Mouse (Mus musculus) CH12.LX (cell line): Measurements from ENCODE around the gene Sec14l4. TPM values are rescaled to one million over a fixed set of nuclear protein-coding genes. Genes with fewer than 3 reads are reported as not detected.

Source experiments
- DNase-seq: peaks from one replicate; pipeline ENCODE4 v3.0.0-alpha.2; 2013; ENCODE audit errors: extremely low read depth
- H3K27ac ChIP-seq: 2 replicates; pipeline ENCODE4 v1.5.1; 2012; ENCODE audit warnings: low read depth, mild to moderate bottlenecking, control low read depth, moderate library complexity; ENCODE audit not compliant: insufficient read depth
- H3K27me3 ChIP-seq: replicated peaks from 2 replicates; pipeline ENCODE3; 2012; ENCODE audit warnings: inconsistent platforms
- H3K36me3 ChIP-seq, 2 experiments: replicated peaks in 1 of 2; 2 replicates each; pipeline versions ENCODE3 to v1.6.1; 2012; ENCODE audit warnings: inconsistent platforms in 1 of 2, low read length in 1 of 2, mild to moderate bottlenecking in 1 of 2, mixed read lengths in 1 of 2, moderate library complexity in 1 of 2; ENCODE audit not compliant: control insufficient read depth in 1 of 2, insufficient read depth in 1 of 2
- H3K4me1 ChIP-seq, 2 experiments: 2 replicates each; pipeline ENCODE4 v1.6.1; 2012; ENCODE audit warnings: inconsistent platforms in 1 of 2, moderate library complexity in 1 of 2; ENCODE audit not compliant: insufficient read depth in 2 of 2, control insufficient read depth in 1 of 2
- H3K4me2 ChIP-seq: 2 replicates; pipeline ENCODE4 v1.6.1; 2012; ENCODE audit warnings: low read depth, mild to moderate bottlenecking, control low read depth; ENCODE audit not compliant: poor library complexity, insufficient read depth, severe bottlenecking
- H3K4me3 ChIP-seq, 3 experiments: fragments of 150-350 bp in 1 of 3; sonication (generic) in 1 of 3; replicated peaks in 1 of 3; 2 replicates each; pipeline versions ENCODE3 to v1.5.1; 2011 to 2012; ENCODE audit warnings: low read depth in 2 of 3, low read length in 2 of 3, mild to moderate bottlenecking in 2 of 3, moderate library complexity in 2 of 3, control low read depth in 1 of 3, improper control_type of control experiment in 1 of 3, inconsistent platforms in 1 of 3, mixed read lengths in 1 of 3; ENCODE audit not compliant: poor library complexity in 1 of 3
- H3K79me2 ChIP-seq: replicated peaks from 2 replicates; pipeline ENCODE4 v1.6.1; 2012; ENCODE audit warnings: mild to moderate bottlenecking, moderate library complexity; ENCODE audit not compliant: control insufficient read depth, poor library complexity, insufficient read depth, severe bottlenecking; ENCODE audit errors: extremely low read depth
- H3K9ac ChIP-seq: 2 replicates; pipeline ENCODE4 v1.6.1; 2012; ENCODE audit warnings: low read depth, mild to moderate bottlenecking, control low read depth, moderate library complexity; ENCODE audit not compliant: insufficient read depth
- H3K9me3 ChIP-seq: replicated peaks from 2 replicates; pipeline ENCODE3; 2012; ENCODE audit warnings: low read length, inconsistent platforms, mixed read lengths
- BHLHE40 ChIP-seq: IDR thresholded peaks from 2 replicates; pipeline ENCODE4 v1.6.1; 2011; ENCODE audit warnings: mild to moderate bottlenecking, low read depth, low read length, improper control_type of control experiment
- E2F4 ChIP-seq: IDR thresholded peaks from 2 replicates; pipeline ENCODE4 v1.6.1; 2011; ENCODE audit warnings: low read depth, low read length, improper control_type of control experiment; ENCODE audit not compliant: insufficient replicate concordance
- GABPA ChIP-seq: IDR thresholded peaks from 2 replicates; pipeline ENCODE4 v1.6.1; 2012; ENCODE audit warnings: low read depth, low read length, improper control_type of control experiment, inconsistent platforms; ENCODE audit not compliant: insufficient replicate concordance
- HCFC1 ChIP-seq: IDR thresholded peaks from 2 replicates; pipeline ENCODE4 v1.6.1; 2012; ENCODE audit warnings: low read depth, mild to moderate bottlenecking, inconsistent platforms, low read length, improper control_type of control experiment
- IRF4 ChIP-seq: IDR thresholded peaks from 2 replicates; pipeline ENCODE4 v1.6.1; 2014; ENCODE audit warnings: low read depth, mild to moderate bottlenecking, inconsistent platforms, low read length, improper control_type of control experiment
- JUN ChIP-seq: IDR thresholded peaks from 2 replicates; pipeline ENCODE4 v1.6.1; 2011; ENCODE audit warnings: low read depth, mild to moderate bottlenecking, low read length, improper control_type of control experiment, moderate library complexity; ENCODE audit not compliant: insufficient read depth
- KAT2A ChIP-seq: IDR thresholded peaks from 2 replicates; pipeline ENCODE4 v1.6.1; 2012; ENCODE audit warnings: low read length, improper control_type of control experiment, inconsistent platforms; ENCODE audit not compliant: insufficient replicate concordance
- MAFK ChIP-seq: IDR thresholded peaks from 2 replicates; pipeline ENCODE4 v1.6.1; 2011; ENCODE audit warnings: low read length, improper control_type of control experiment; ENCODE audit not compliant: insufficient replicate concordance
- MAX ChIP-seq: IDR thresholded peaks from 2 replicates; pipeline ENCODE4 v1.6.1; 2011; ENCODE audit warnings: low read length, improper control_type of control experiment
- MEF2A ChIP-seq: IDR thresholded peaks from 2 replicates; pipeline ENCODE4 v1.6.1; 2014; ENCODE audit warnings: low read depth, mild to moderate bottlenecking, inconsistent platforms, low read length, improper control_type of control experiment, borderline replicate concordance
- NRF1 ChIP-seq: IDR thresholded peaks from 2 replicates; pipeline ENCODE4 v1.6.1; 2014; ENCODE audit warnings: low read depth, mild to moderate bottlenecking, inconsistent platforms, low read length, improper control_type of control experiment, moderate library complexity
- POLR2AphosphoS2 ChIP-seq: IDR thresholded peaks from 2 replicates; pipeline ENCODE4 v1.6.1; 2011; ENCODE audit warnings: low read depth, low read length, improper control_type of control experiment
- SIN3A ChIP-seq: IDR thresholded peaks from 2 replicates; pipeline ENCODE4 v1.6.1; 2012; ENCODE audit warnings: low read length, improper control_type of control experiment, inconsistent platforms
- SMC3 ChIP-seq: IDR thresholded peaks from 2 replicates; pipeline ENCODE4 v1.6.1; 2011; ENCODE audit warnings: low read depth, low read length, improper control_type of control experiment
- TBP ChIP-seq: conservative IDR thresholded peaks from 2 replicates; pipeline ENCODE4 v1.6.1; 2011; ENCODE audit warnings: low read depth, low read length, improper control_type of control experiment
- TCF12 ChIP-seq: IDR thresholded peaks from 2 replicates; pipeline ENCODE4 v1.6.1; 2014; ENCODE audit warnings: low read depth, mild to moderate bottlenecking, inconsistent platforms, low read length, improper control_type of control experiment
- USF2 ChIP-seq: conservative IDR thresholded peaks from 2 replicates; pipeline ENCODE4 v1.6.1; 2011; ENCODE audit warnings: low read depth, low read length, improper control_type of control experiment
- ZC3H11A ChIP-seq: IDR thresholded peaks from 2 replicates; pipeline ENCODE4 v1.6.1; 2012; ENCODE audit warnings: low read depth, mild to moderate bottlenecking, inconsistent platforms, low read length, improper control_type of control experiment
- ZKSCAN1 ChIP-seq: IDR thresholded peaks from 2 replicates; pipeline ENCODE4 v1.6.1; 2012; ENCODE audit warnings: low read depth, inconsistent platforms, low read length, improper control_type of control experiment, borderline replicate concordance
- ZMIZ1 ChIP-seq: IDR thresholded peaks from 2 replicates; pipeline ENCODE4 v1.6.1; 2012; ENCODE audit warnings: low read depth, mild to moderate bottlenecking, inconsistent platforms, low read length, improper control_type of control experiment
- ZNF384 ChIP-seq: IDR thresholded peaks from 2 replicates; pipeline ENCODE4 v1.6.1; 2012; ENCODE audit warnings: low read depth, low read length, improper control_type of control experiment, inconsistent platforms
- dilution Hi-C: fragments of 300-500 bp; cut with MboI; formaldehyde crosslinking; loops from 2 replicates; pipeline ENCODE4 v1.14.3; 2020; ENCODE audit warnings: low sequenced_read_pairs; ENCODE audit not compliant: extremely low pct_unique_long_range_greater_than_20kb, extremely low pct_ligation_motif_present
- in situ Hi-C: fragments of 300-500 bp; cut with MboI; formaldehyde crosslinking; loops from 3 replicates; pipeline ENCODE4 v1.14.3; 2019; ENCODE audit warnings: low sequenced_read_pairs, low pct_ligation_motif_present, low pct_unique_long_range_greater_than_20kb, mixed read lengths
- polyA plus RNA-seq: library from polyadenylated mRNA; unstranded; fragments of >175 nt; gene quantifications from 2 replicates; pipeline ENCODE4 v1.2.1, GENCODE M21; 2012; ENCODE audit warnings: low read depth; ENCODE audit not compliant: insufficient read length
- total RNA-seq, 2 experiments: library from RNA; depleted of rRNA; stranded (reverse); fragments of 300-350 nt in 1 of 2; fragments of >200 nt in 1 of 2; gene quantifications; 2 replicates each; pipeline ENCODE4 v1.2.3; 2012 to 2014

Sec14l4 gene
- total and polyA plus RNA-seq, 3 experiments, result 0.42 to 3.5 (median 0.47) TPM

GRCm38 (mm10) chr11:4041123-4041625 lies 9.9 kb downstream of the Sec14l4 start:
- H3K4me3 ChIP-seq, result no peak overlapping the region
- H3K27me3 ChIP-seq, result no peaks in the 10 kb centered on the region
- no peak overlapping the region for H3K4me2 ChIP-seq
- DNase-seq, result no peak
- H3K27ac ChIP-seq, result no peak overlapping the region
- peaks cover 0 to 12% of the 10 kb centered on the region in 2 experiments; a peak in 2 of 4 replicates for H3K4me1 ChIP-seq
- H3K79me2 ChIP-seq, result no peaks in the 10 kb centered on the region
- H3K36me3 ChIP-seq, result peaks cover 0 to 4% of the 10 kb centered on the region in 2 experiments
- TF ChIP-seq JUN, result no peak
- no peak for TF ChIP-seq MAFK
- TF ChIP-seq POLR2AphosphoS2, result no peak
- no peak for TF ChIP-seq TCF12
- TF ChIP-seq GABPA, result no peak
- H3K9me3 ChIP-seq, result no peaks in the 10 kb centered on the region
- dilution Hi-C loops (no loop called here), in situ Hi-C loops (loop anchor here (5.0 kb wide), 1 partner anchor 36 kb away; no protein-coding TSS in a partner anchor)
- H3K9ac ChIP-seq, result no peak overlapping the region

GRCm38 (mm10) chr11:4043081-4043480 lies 11.8 kb downstream of the Sec14l4 start:
- in situ Hi-C loops, result loop anchor here (5.0 kb wide), 1 partner anchor 34 kb away; no protein-coding TSS in a partner anchor
- TF ChIP-seq ZMIZ1, result no peak
- TF ChIP-seq ZC3H11A, result no peak
- TF ChIP-seq KAT2A, result no peak
- TF ChIP-seq GABPA, result no peak
- no peak for TF ChIP-seq ZNF384
- no peak for TF ChIP-seq MAX
- no peak for TF ChIP-seq MEF2A
- no peak for TF ChIP-seq POLR2AphosphoS2
- TF ChIP-seq USF2, result no peak
- TF ChIP-seq NRF1, result no peak
- no peak for TF ChIP-seq SIN3A
- TF ChIP-seq IRF4, result no peak
- TF ChIP-seq MAFK, result no peak
- TF ChIP-seq HCFC1, result no peak
- no peak for TF ChIP-seq SMC3
- TF ChIP-seq E2F4, result no peak
- TF ChIP-seq JUN, result no peak
- TF ChIP-seq BHLHE40, result no peak
- TF ChIP-seq TBP, result no peak
- TF ChIP-seq ZKSCAN1, result no peak
- Histone ChIP-seq H3K4me3 (no peak overlapping the region), H3K27ac (no peak overlapping the region), H3K79me2 (no peaks in the 10 kb centered on the region), H3K36me3 (peaks cover 0 to 4% of the 10 kb centered on the region in 2 experiments), H3K4me2 (no peak overlapping the region), H3K9me3 (no peaks in the 10 kb centered on the region), H3K27me3 (peaks cover 6% of the 10 kb centered on the region), H3K4me1 (no peaks in the 10 kb centered on the region), H3K9ac (no peak overlapping the region)
- dilution Hi-C loops, result no loop called here
- DNase-seq, result no peak
